Mouse (Mus musculus): ENCODE results near the gene Psmb5. TPM values are rescaled to one million over a fixed set of nuclear protein-coding genes. Genes with fewer than 3 reads are reported as not detected.

Psmb5 gene
- polyA plus RNA-seq, 2 experiments = 111 to 205 TPM

GRCm38 (mm10) chr14:54582536-54582935 lies 35.3 kb downstream of the Psmb5 start:
- Histone ChIP-seq H3K27ac (no peak overlapping the region), H3K27me3 (ENCODE audit: control insufficient read depth, insufficient read depth, low read length) (peaks cover 8% of the 10 kb centered on the region), H3K4me3 (ENCODE audit: insufficient read depth in 1 of 2, low read depth in 2 of 2, low read length in 2 of 2) (no peak overlapping the region), H3K9ac (replicated peaks) (no peak overlapping the region), H3K4me1 (replicated peaks; ENCODE audit: control insufficient read depth in 2 of 2, insufficient read depth in 2 of 2, low read length in 1 of 2) (peaks cover 0 to 22% of the 10 kb centered on the region in 2 experiments; a peak in 2 of 4 replicates), H3K4me2 (ENCODE audit: low read depth) (no peak overlapping the region), H3K9me3 (ENCODE audit: control insufficient read depth, low read length) (no peaks in the 10 kb centered on the region), H3K36me3 (replicated peaks; ENCODE audit: control insufficient read depth, insufficient read depth, low read depth) (no peaks in the 10 kb centered on the region)
- ATAC-seq (ENCODE audit: insufficient read depth) (peak; percentile 64), DNase-seq (ENCODE audit: low read depth in 3 of 3, low spot score in 3 of 3) (no peak)
- TF ChIP-seq CTCF (IDR thresholded peaks at IDR 0.05; ENCODE audit: low read depth) (no peak), EP300 (IDR thresholded peaks at IDR 0.05; ENCODE audit: low read depth) (no peak)
- 67% methylated on average over 9 of the region's 9 CpGs for WGBS (ENCODE audit: insufficient replicate concordance)

GRCm38 (mm10) chr14:54579638-54580037 lies 38.2 kb downstream of the Psmb5 start:
- Histone ChIP-seq H3K36me3 (replicated peaks; ENCODE audit: control insufficient read depth, insufficient read depth, low read depth) (no peaks in the 10 kb centered on the region), H3K4me2 (ENCODE audit: low read depth) (no peak overlapping the region), H3K27me3 (ENCODE audit: control insufficient read depth, insufficient read depth, low read length) (peaks cover 37% of the 10 kb centered on the region), H3K4me1 (replicated peaks; ENCODE audit: control insufficient read depth in 2 of 2, insufficient read depth in 2 of 2, low read length in 1 of 2) (peaks cover 0 to 22% of the 10 kb centered on the region in 2 experiments; a peak in 2 of 4 replicates), H3K4me3 (ENCODE audit: insufficient read depth in 1 of 2, low read depth in 2 of 2, low read length in 2 of 2) (no peak overlapping the region), H3K27ac (no peak overlapping the region), H3K9me3 (ENCODE audit: control insufficient read depth, low read length) (no peaks in the 10 kb centered on the region), H3K9ac (replicated peaks) (no peak overlapping the region)
- WGBS (ENCODE audit: insufficient replicate concordance) = 37% methylated on average over 7 of the region's 7 CpGs
- DNase-seq (ENCODE audit: low read depth in 3 of 3, low spot score in 3 of 3) (no peak), ATAC-seq (ENCODE audit: insufficient read depth) (no peak)
- TF ChIP-seq CTCF (IDR thresholded peaks at IDR 0.05; ENCODE audit: low read depth) (no peak), EP300 (IDR thresholded peaks at IDR 0.05; ENCODE audit: low read depth) (no peak)

GRCm38 (mm10) chr14:54578063-54578462 lies 39.8 kb downstream of the Psmb5 start:
- Histone ChIP-seq H3K4me3 (ENCODE audit: insufficient read depth in 1 of 2, low read depth in 2 of 2, low read length in 2 of 2) (peak overlapping the region; percentile 58 to 62), H3K4me1 (replicated peaks; ENCODE audit: control insufficient read depth in 2 of 2, insufficient read depth in 2 of 2, low read length in 1 of 2) (peaks cover 4 to 32% of the 10 kb centered on the region in 2 experiments; a peak in 3 of 4 replicates), H3K9me3 (ENCODE audit: control insufficient read depth, low read length) (no peaks in the 10 kb centered on the region), H3K27ac (no peak overlapping the region), H3K36me3 (replicated peaks; ENCODE audit: control insufficient read depth, insufficient read depth, low read depth) (no peaks in the 10 kb centered on the region), H3K9ac (replicated peaks) (no peak overlapping the region), H3K27me3 (ENCODE audit: control insufficient read depth, insufficient read depth, low read length) (peaks cover 51% of the 10 kb centered on the region), H3K4me2 (ENCODE audit: low read depth) (peak overlapping the region; percentile 70)
- WGBS (ENCODE audit: insufficient replicate concordance) = under 1% methylated on average over 10 of the region's 10 CpGs
- TF ChIP-seq CTCF (IDR thresholded peaks at IDR 0.05; ENCODE audit: low read depth) (peak; percentile 62), EP300 (IDR thresholded peaks at IDR 0.05; ENCODE audit: low read depth) (no peak)
- ATAC-seq (ENCODE audit: insufficient read depth) = no peak
- DNase-seq (ENCODE audit: low read depth in 3 of 3, low spot score in 3 of 3) = no peak

GRCm38 (mm10) chr14:54577089-54577982 lies 40.5 kb downstream of the Psmb5 start, which contains the start of gene Ajuba:
TSS of gene Ajuba (minus strand) at chr14:54577558.
- DNase-seq (ENCODE audit: low read depth in 3 of 3, low spot score in 3 of 3) = peak in 1 of 3 experiments; percentile 42

More at GRCm38 (mm10) chr14:54577089-54577982, 40.5 kb downstream of the Psmb5 start, which contains the start of gene Ajuba:
- no peak for TF ChIP-seq CTCF (IDR thresholded peaks at IDR 0.05; ENCODE audit: low read depth)
- TF ChIP-seq EP300 (IDR thresholded peaks at IDR 0.05; ENCODE audit: low read depth) = no peak
- H3K36me3 ChIP-seq (replicated peaks; ENCODE audit: control insufficient read depth, insufficient read depth, low read depth) = no peaks in the 10 kb centered on the region
- H3K9ac ChIP-seq (replicated peaks) = no peak within 1 kb of the TSS; the same call in none of the 2 replicates
- peak within 1 kb of the TSS; percentile 58 to 62 for H3K4me3 ChIP-seq (ENCODE audit: insufficient read depth in 1 of 2, low read depth in 2 of 2, low read length in 2 of 2)
- H3K9me3 ChIP-seq (ENCODE audit: control insufficient read depth, low read length) = no peaks in the 10 kb centered on the region
- WGBS (ENCODE audit: insufficient replicate concordance) = under 1% methylated on average over 66 of the region's 66 CpGs
- H3K27ac ChIP-seq = no peak within 1 kb of the TSS
- H3K4me1 ChIP-seq (replicated peaks; ENCODE audit: control insufficient read depth in 2 of 2, insufficient read depth in 2 of 2, low read length in 1 of 2) = peaks cover 4 to 30% of the 10 kb centered on the region in 2 experiments; a peak in 3 of 4 replicates
- peaks cover 51% of the 10 kb centered on the region for H3K27me3 ChIP-seq (ENCODE audit: control insufficient read depth, insufficient read depth, low read length)
- H3K4me2 ChIP-seq (ENCODE audit: low read depth) = peak within 1 kb of the TSS; percentile 70
- peak; percentile 29; the same call in 1 of the 2 replicates for ATAC-seq (ENCODE audit: insufficient read depth)
